Mouse (Mus musculus): ENCODE data around the gene Scube3. TPM values are rescaled to one million over a fixed set of nuclear protein-coding genes. Genes with fewer than 3 reads are reported as not detected.
A peak's percentile ranks its signal among the peaks of the same experiment; 100 is the strongest.

The Scube3 gene
- total and polyA plus RNA-seq, 2 experiments from 2014 or later = 2.1 to 10.7 TPM

GRCm38 (mm10) chr17:28130391-28131125 is 11.4 kb upstream of the Scube3 start:
- Histone ChIP-seq H3K9ac (replicated peaks; ENCODE audit: low read length) (no peak overlapping the region), H3K4me1 (ENCODE audit: insufficient read depth, low read length) (no peaks in the 10 kb centered on the region), H3K27ac (no peak overlapping the region), H3K27me3 (ENCODE audit: insufficient read depth, low read length) (no peaks in the 10 kb centered on the region), H3K36me3 (ENCODE audit: insufficient read depth, low read length) (no peaks in the 10 kb centered on the region), H3K4me2 (ENCODE audit: low read depth, low read length) (no peak overlapping the region), H3K4me3 (ENCODE audit: low read length) (no peak overlapping the region), H3K9me3 (ENCODE audit: low read length) (no peaks in the 10 kb centered on the region)
- TF ChIP-seq CTCF (IDR thresholded peaks at IDR 0.05; ENCODE audit: low read depth) = no peak
- ATAC-seq (no peak), DNase-seq (ENCODE audit: low spot score) (no peak)
- 69% methylated on average over 5 of the region's 5 CpGs for WGBS

- H3K4me2 ChIP-seq (ENCODE audit: low read depth, low read length) = no peak overlapping the region
- ATAC-seq (no peak), DNase-seq (ENCODE audit: low spot score) (no peak)
- TF ChIP-seq CTCF (IDR thresholded peaks at IDR 0.05; ENCODE audit: low read depth) = no peak
- no peak overlapping the region for H3K9ac ChIP-seq (replicated peaks; ENCODE audit: low read length)
- no peak overlapping the region for H3K4me3 ChIP-seq (ENCODE audit: low read length)
- H3K9me3 ChIP-seq (ENCODE audit: low read length) = no peaks in the 10 kb centered on the region
- H3K4me1 ChIP-seq (ENCODE audit: insufficient read depth, low read length) = no peaks in the 10 kb centered on the region
- no peaks in the 10 kb centered on the region for H3K36me3 ChIP-seq (ENCODE audit: insufficient read depth, low read length)
- no peaks in the 10 kb centered on the region for H3K27me3 ChIP-seq (ENCODE audit: insufficient read depth, low read length)
- no peak overlapping the region for H3K27ac ChIP-seq
Observed at GRCm38 (mm10) chr17:28131156-28131555, 10.8 kb upstream of the Scube3 start.

GRCm38 (mm10) chr17:28133193-28133592 is 8.7 kb upstream of the Scube3 start:
- ATAC-seq (no peak; the same call in 1 of the 2 replicates), DNase-seq (ENCODE audit: low spot score) (peak; percentile 80)
- no peak overlapping the region for H3K9ac ChIP-seq (replicated peaks; ENCODE audit: low read length)
- H3K27ac ChIP-seq = no peak overlapping the region
- no peaks in the 10 kb centered on the region for H3K4me1 ChIP-seq (ENCODE audit: insufficient read depth, low read length)
- H3K4me2 ChIP-seq (ENCODE audit: low read depth, low read length) = peak overlapping the region; percentile 8; the same call in 1 of the 2 replicates
- peak; percentile 88 for TF ChIP-seq CTCF (IDR thresholded peaks at IDR 0.05; ENCODE audit: low read depth)
- no peaks in the 10 kb centered on the region for H3K36me3 ChIP-seq (ENCODE audit: insufficient read depth, low read length)
- no peaks in the 10 kb centered on the region for H3K27me3 ChIP-seq (ENCODE audit: insufficient read depth, low read length)
- WGBS = 6% methylated on average over 14 of the region's 14 CpGs
- no peaks in the 10 kb centered on the region for H3K9me3 ChIP-seq (ENCODE audit: low read length)
- no peak overlapping the region for H3K4me3 ChIP-seq (ENCODE audit: low read length)

GRCm38 (mm10) chr17:28135496-28135895 is 6.4 kb upstream of the Scube3 start:
- Histone ChIP-seq H3K27me3 (ENCODE audit: insufficient read depth, low read length) (no peaks in the 10 kb centered on the region), H3K4me3 (ENCODE audit: low read length) (no peak overlapping the region), H3K27ac (no peak overlapping the region), H3K4me2 (ENCODE audit: low read depth, low read length) (no peak overlapping the region), H3K36me3 (ENCODE audit: insufficient read depth, low read length) (no peaks in the 10 kb centered on the region), H3K9ac (replicated peaks; ENCODE audit: low read length) (no peak overlapping the region), H3K9me3 (ENCODE audit: low read length) (no peaks in the 10 kb centered on the region), H3K4me1 (ENCODE audit: insufficient read depth, low read length) (no peaks in the 10 kb centered on the region)
- no peak for DNase-seq (ENCODE audit: low spot score)
- 75% methylated on average over 3 of the region's 3 CpGs for WGBS
- TF ChIP-seq CTCF (IDR thresholded peaks at IDR 0.05; ENCODE audit: low read depth) = no peak
- ATAC-seq = no peak

GRCm38 (mm10) chr17:28136266-28136665 is 5.7 kb upstream of the Scube3 start:
- no peak for TF ChIP-seq CTCF (IDR thresholded peaks at IDR 0.05; ENCODE audit: low read depth)
- Histone ChIP-seq H3K4me1 (ENCODE audit: insufficient read depth, low read length) (no peaks in the 10 kb centered on the region), H3K27me3 (ENCODE audit: insufficient read depth, low read length) (no peaks in the 10 kb centered on the region), H3K27ac (no peak overlapping the region), H3K9me3 (ENCODE audit: low read length) (no peaks in the 10 kb centered on the region), H3K36me3 (ENCODE audit: insufficient read depth, low read length) (no peaks in the 10 kb centered on the region), H3K4me2 (ENCODE audit: low read depth, low read length) (no peak overlapping the region), H3K9ac (replicated peaks; ENCODE audit: low read length) (no peak overlapping the region), H3K4me3 (ENCODE audit: low read length) (no peak overlapping the region)
- 16% methylated on average over 5 of the region's 5 CpGs for WGBS
- ATAC-seq = no peak
- peak; percentile 40 for DNase-seq (ENCODE audit: low spot score)

- TF ChIP-seq CTCF (IDR thresholded peaks at IDR 0.05; ENCODE audit: low read depth) = no peak
- WGBS = 92% methylated on average over 8 of the region's 8 CpGs
- Histone ChIP-seq H3K27ac (no peak overlapping the region), H3K36me3 (ENCODE audit: insufficient read depth, low read length) (no peaks in the 10 kb centered on the region), H3K27me3 (ENCODE audit: insufficient read depth, low read length) (no peaks in the 10 kb centered on the region), H3K4me3 (ENCODE audit: low read length) (no peak overlapping the region), H3K9me3 (ENCODE audit: low read length) (no peaks in the 10 kb centered on the region), H3K4me1 (ENCODE audit: insufficient read depth, low read length) (no peaks in the 10 kb centered on the region), H3K9ac (replicated peaks; ENCODE audit: low read length) (no peak overlapping the region), H3K4me2 (ENCODE audit: low read depth, low read length) (no peak overlapping the region)
- ATAC-seq (no peak), DNase-seq (ENCODE audit: low spot score) (no peak)
Observed at GRCm38 (mm10) chr17:28138013-28138412, 3.9 kb upstream of the Scube3 start.

- 68% methylated on average over 9 of the region's 9 CpGs for WGBS
- Histone ChIP-seq H3K36me3 (ENCODE audit: insufficient read depth, low read length) (no peaks in the 10 kb centered on the region), H3K27me3 (ENCODE audit: insufficient read depth, low read length) (no peaks in the 10 kb centered on the region), H3K9me3 (ENCODE audit: low read length) (no peaks in the 10 kb centered on the region), H3K4me2 (ENCODE audit: low read depth, low read length) (no peak overlapping the region), H3K4me1 (ENCODE audit: insufficient read depth, low read length) (0 out of 2 replicates have a peak, but pooled peaks cover under 1% of the 10 kb centered on the region), H3K4me3 (ENCODE audit: low read length) (no peak overlapping the region), H3K9ac (replicated peaks; ENCODE audit: low read length) (no peak overlapping the region), H3K27ac (no peak overlapping the region)
- no peak for TF ChIP-seq CTCF (IDR thresholded peaks at IDR 0.05; ENCODE audit: low read depth)
- no peak for DNase-seq (ENCODE audit: low spot score)
- no peak for ATAC-seq
Observed at GRCm38 (mm10) chr17:28138685-28139084, 3.3 kb upstream of the Scube3 start.

Measured in hindbrain, postnatal 0 days (tissue).